Mouse (Mus musculus) bone marrow, adult 2 months (tissue): ENCODE results near the gene Epha6.

Experiments used
- CTCF ChIP-seq: fragments of 200-500 bp; IDR thresholded peaks from 2 replicates; pipeline ENCODE4 v1.5.1; 2011; ENCODE audit warnings: low read length, control low read depth; ENCODE audit not compliant: control insufficient read depth, insufficient read depth
- POLR2A ChIP-seq: fragments of 200-500 bp; IDR thresholded peaks from 2 replicates; pipeline ENCODE4 v1.6.1; 2011; ENCODE audit warnings: low read depth, mild to moderate bottlenecking, control low read depth, low read length, borderline replicate concordance; ENCODE audit not compliant: control insufficient read depth

- TF ChIP-seq CTCF: no peak
- TF ChIP-seq POLR2A: no peak
Observed at GRCm38 (mm10) chr16:60266367-60267351, 338.7 kb downstream of the Epha6 start.
